Mouse (Mus musculus): ENCODE data around the gene Tbc1d7.

Gene Tbc1d7

GRCm38 (mm10) chr13:43146515-43147258, 24.6 kb downstream of the Tbc1d7 start:
- in situ Hi-C loops (cut with MboI, MseI), result no loop called here

- in situ Hi-C loops (cut with MboI, MseI), result no loop called here
Observed at GRCm38 (mm10) chr13:43144720-43145418, 26.4 kb downstream of the Tbc1d7 start.

DNA sequence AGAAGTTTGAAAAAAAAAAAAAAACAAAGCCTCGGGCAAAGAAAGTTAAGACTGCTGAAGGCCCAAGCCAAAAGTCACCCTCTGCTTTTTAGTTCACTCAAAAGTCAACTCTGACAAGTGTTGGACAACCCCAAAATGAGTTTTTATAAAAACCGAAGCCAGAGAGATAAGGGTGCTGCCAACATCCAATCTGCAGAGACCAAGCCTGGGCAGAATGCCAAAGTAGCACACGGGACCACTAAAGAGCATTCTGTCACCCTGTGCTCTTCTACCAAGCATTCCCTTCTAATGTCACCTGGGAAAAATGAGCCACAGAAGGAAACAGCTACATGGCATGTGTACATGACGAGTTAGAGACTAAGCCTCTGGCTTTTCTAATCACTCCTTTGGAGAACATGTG, 36.8 kb downstream of the Tbc1d7 start:
- in situ Hi-C loops (cut with MboI, MseI), result no loop called here

- in situ Hi-C loops (cut with MboI, MseI), result no loop called here
Observed at GRCm38 (mm10) chr13:43133400-43133799, 37.9 kb downstream of the Tbc1d7 start.

- in situ Hi-C loops (cut with MboI, MseI), result no loop called here
Observed at GRCm38 (mm10) chr13:43132859-43133258, 38.4 kb downstream of the Tbc1d7 start.

DNA sequence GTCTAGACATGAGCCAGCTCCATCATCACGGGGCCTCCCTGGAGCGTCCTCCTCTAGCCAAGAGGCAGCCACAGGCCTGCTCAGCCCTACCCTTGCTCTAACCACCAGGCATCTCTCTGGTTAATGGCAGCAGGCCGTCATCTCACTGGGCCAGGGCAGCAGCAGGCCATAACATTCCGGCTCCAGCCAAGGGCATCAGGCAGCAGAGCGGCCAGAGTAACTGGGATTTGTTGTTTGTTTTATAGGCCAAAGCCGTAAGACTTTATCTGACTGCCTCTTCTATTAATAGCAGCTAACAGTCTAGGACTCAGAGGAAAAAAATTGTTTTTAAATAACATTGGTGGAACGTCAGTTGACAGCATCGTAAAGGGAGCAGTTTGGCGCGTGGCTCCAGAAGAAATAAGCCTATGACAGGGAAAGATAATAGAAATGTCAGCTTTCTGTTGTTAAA, 39.5 kb downstream of the Tbc1d7 start:
- in situ Hi-C loops (cut with MboI, MseI), result no loop called here

GRCm38 (mm10) chr13:43130161-43130560, 41.1 kb downstream of the Tbc1d7 start:
- in situ Hi-C loops (cut with MboI, MseI), result no loop called here

- in situ Hi-C loops (cut with MboI, MseI), result no loop called here
Observed at GRCm38 (mm10) chr13:43124683-43125074, 46.6 kb downstream of the Tbc1d7 start.

DNA sequence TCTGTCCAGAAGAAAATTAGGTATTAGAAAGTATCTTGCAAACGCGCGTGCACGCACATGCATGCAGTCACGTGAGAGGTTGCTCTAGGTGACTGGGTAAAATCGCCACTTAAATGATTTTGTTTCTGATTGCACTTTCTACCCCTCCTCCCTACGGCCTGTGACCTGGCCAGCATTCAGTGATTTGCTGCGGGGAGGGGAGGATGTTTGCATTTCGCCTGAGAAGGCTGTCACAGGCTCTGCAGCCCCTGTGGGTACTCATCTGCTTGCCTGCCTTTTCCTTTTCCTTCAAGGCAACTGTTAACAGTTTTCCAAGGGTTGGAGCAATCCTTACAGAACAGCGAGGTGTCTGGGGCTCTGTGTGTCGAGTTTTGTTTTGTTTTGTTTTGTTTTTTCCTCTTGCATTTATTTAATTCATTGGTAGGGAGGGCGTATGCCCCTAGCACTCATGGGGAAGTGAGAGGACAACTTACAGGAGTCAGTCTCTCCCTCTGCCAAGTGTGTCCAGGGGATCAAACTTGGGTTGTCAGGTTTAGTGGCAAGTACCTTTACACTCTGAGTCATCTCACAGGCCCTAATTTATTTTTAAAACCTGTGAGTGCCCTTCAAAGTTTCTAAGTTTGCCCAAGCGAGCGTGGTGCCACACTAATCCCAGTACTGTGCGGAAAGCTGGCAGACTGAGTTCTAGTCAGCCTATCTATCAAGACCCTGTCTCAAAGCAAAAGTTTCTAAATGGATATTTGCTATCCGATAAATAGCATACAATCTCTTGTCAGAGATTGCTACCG, 47.2 kb downstream of the Tbc1d7 start:
- in situ Hi-C loops (cut with MboI, MseI), result no loop called here

GRCm38 (mm10) chr13:43122306-43123070, 48.8 kb downstream of the Tbc1d7 start:
- in situ Hi-C loops (cut with MboI, MseI), result no loop called here

GRCm38 (mm10) chr13:43113141-43113540, 58.2 kb downstream of the Tbc1d7 start:
- in situ Hi-C loops (cut with MboI, MseI), result no loop called here

DNA sequence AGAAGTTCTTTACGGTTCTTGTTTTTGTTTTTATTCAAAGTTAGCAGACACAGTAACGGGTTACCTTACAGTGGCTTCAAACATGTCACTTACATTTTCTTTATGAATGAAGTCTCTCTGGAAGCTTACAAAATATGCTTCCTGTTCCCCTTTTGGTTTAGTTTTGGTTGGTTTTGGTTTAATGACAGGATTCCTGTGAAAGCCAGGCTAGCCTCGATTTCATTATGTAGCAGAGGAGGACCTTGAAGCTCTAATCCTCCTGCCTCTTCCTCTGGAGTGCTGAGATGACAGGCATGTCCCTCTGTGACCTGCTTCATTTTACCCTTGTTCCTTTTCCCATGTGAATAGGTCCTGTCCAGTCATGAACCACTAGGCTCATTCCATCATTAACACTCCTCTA, 58.6 kb downstream of the Tbc1d7 start:
- in situ Hi-C loops (cut with MboI, MseI), result no loop called here

GRCm38 (mm10) chr13:43112280-43112679, 59.0 kb downstream of the Tbc1d7 start:
- in situ Hi-C loops (cut with MboI, MseI), result no loop called here

GRCm38 (mm10) chr13:43104496-43104895, 66.8 kb downstream of the Tbc1d7 start:
- in situ Hi-C loops (cut with MboI, MseI), result no loop called here

GRCm38 (mm10) chr13:43102943-43103342, 68.4 kb downstream of the Tbc1d7 start:
- in situ Hi-C loops (cut with MboI, MseI), result no loop called here
